Mouse (Mus musculus) MEL (cell line): Measurements from ENCODE around the gene Abcb10.

ENCODE experiments used
- MEF2A ChIP-seq: IDR thresholded peaks from 2 replicates; pipeline ENCODE4 v1.6.1; 2014; ENCODE audit warnings: low read depth, mild to moderate bottlenecking, inconsistent platforms, low read length, improper control_type of control experiment; ENCODE audit not compliant: poor library complexity, insufficient replicate concordance, severe bottlenecking; ENCODE audit errors: extremely low read depth
- NELFE ChIP-seq: IDR thresholded peaks from 2 replicates; pipeline ENCODE4 v1.6.1; 2011; ENCODE audit warnings: low read depth, low read length, improper control_type of control experiment
- POLR2A ChIP-seq, 2 experiments: IDR thresholded peaks; 2 replicates each; pipeline ENCODE4 v1.6.1; 2011 to 2012; ENCODE audit warnings: low read length in 2 of 2, mild to moderate bottlenecking in 2 of 2, control low read depth in 1 of 2, improper control_type of control experiment in 1 of 2, low read depth in 1 of 2, moderate library complexity in 1 of 2; ENCODE audit not compliant: control insufficient read depth in 1 of 2, insufficient read depth in 1 of 2, poor library complexity in 1 of 2
- TAL1 ChIP-seq: IDR thresholded peaks from 2 replicates; pipeline ENCODE4 v1.6.1; 2012; ENCODE audit warnings: mild to moderate bottlenecking, inconsistent platforms, low read length, moderate library complexity, mixed read lengths
- ZC3H11A ChIP-seq: IDR thresholded peaks from 2 replicates; pipeline ENCODE4 v1.6.1; 2012; ENCODE audit warnings: low read depth, mild to moderate bottlenecking, inconsistent platforms, low read length, improper control_type of control experiment

GRCm38 (mm10) chr8:123980239-123980638, 2.7 kb downstream of the Abcb10 start:
- TF ChIP-seq POLR2A (IDR thresholded peaks at IDR 0.05; ENCODE audit: control insufficient read depth in 1 of 2, insufficient read depth in 1 of 2, low read depth in 1 of 2, low read length in 2 of 2, poor library complexity in 1 of 2), result no peak
- TF ChIP-seq ZC3H11A, result no peak
- TF ChIP-seq MEF2A, result no peak
- TF ChIP-seq NELFE, result no peak
- no peak for TF ChIP-seq TAL1
